Mouse (Mus musculus) granulocyte monocyte progenitor cell, adult 5-6 weeks (primary cell): ENCODE data around the gene Mllt6. TPM values are rescaled to one million over a fixed set of nuclear protein-coding genes. Genes with fewer than 3 reads are reported as not detected.
"Not testable (repeated sequence)": the region's sequence is repeated elsewhere in the genome, so short reads cannot be mapped to it uniquely, and the experiment has no call there.

Source experiments
- ATAC-seq: replicated peaks from 2 replicates; pipeline ENCODE4 v1.8.0; 2016; ENCODE audit warnings: mild to moderate bottlenecking, moderate TSS enrichment, inconsistent platforms; ENCODE audit not compliant: poor library complexity, severe bottlenecking
- total RNA-seq, 2 experiments: library from RNA; stranded (forward) in 1 of 2; stranded (reverse) in 1 of 2; fragments of 200-712, 200-1000 nt in 1 of 2; fragments of >200 nt in 1 of 2; fragmentation: Nextera tagmentation in 1 of 2; gene quantifications; 2 replicates each; pipeline ENCODE4 v1.2.3; 2014 to 2017

Mllt6 gene
- 5.7 and 8.5 TPM in 2 replicates for total RNA-seq (2014; fragmentation: Nextera tagmentation)
- 4.9 and 6.5 TPM in 2 replicates for total RNA-seq (2017)

- ATAC-seq: no peak; the same call in 1 of the 2 replicates
Observed at GRCm38 (mm10) chr11:97662893-97663527, at the start of gene Mllt6. Mllt6 (plus strand) TSS chr11:97663414.

DNA sequence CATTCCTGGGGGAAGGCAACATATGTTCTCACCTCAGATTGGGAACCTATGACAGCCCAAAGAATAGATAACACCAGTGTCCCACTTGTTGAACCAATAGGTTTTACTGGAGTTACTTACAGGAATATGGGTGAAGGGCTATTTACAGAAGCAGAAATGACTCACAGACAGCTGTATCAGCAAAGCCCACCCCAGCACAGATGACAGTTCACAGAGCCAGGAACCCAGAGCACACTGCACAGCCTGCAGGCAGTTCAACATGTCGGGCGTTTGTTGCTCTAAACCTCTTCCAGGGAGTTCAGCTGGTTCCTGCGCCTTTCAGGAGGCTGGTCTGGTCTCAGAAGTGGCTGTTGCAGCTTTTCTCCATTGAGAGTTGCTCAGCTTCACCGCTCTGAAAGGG, 47.9 kb upstream of the Mllt6 start:
- ATAC-seq: no peak

- no peak for ATAC-seq
Observed at GRCm38 (mm10) chr11:97618368-97618767, 44.8 kb upstream of the Mllt6 start.

DNA sequence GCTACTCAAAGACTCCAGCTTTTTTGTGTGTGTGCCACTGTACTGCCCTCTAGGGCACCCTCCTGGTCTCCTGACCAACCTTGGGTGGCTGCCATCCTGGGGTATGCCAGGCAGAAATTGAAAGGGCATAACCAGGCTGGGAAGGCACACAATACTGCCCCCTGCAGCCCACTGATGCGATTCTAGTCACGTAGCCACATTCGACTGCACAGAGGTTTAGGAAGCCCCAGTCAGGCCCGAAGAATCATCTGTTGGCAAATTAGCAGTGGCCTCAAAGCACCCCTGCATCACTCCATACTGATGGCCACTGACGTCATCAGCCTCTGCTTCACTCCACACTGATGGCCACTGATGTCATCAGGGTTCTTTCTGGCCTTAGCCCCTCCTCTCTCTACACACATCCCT, 43.8 kb upstream of the Mllt6 start:
- ATAC-seq: peak; percentile 48; the same call in 1 of the 2 replicates

- peak; percentile 73 for ATAC-seq
Observed at GRCm38 (mm10) chr11:97622440-97622839, 40.8 kb upstream of the Mllt6 start.

DNA sequence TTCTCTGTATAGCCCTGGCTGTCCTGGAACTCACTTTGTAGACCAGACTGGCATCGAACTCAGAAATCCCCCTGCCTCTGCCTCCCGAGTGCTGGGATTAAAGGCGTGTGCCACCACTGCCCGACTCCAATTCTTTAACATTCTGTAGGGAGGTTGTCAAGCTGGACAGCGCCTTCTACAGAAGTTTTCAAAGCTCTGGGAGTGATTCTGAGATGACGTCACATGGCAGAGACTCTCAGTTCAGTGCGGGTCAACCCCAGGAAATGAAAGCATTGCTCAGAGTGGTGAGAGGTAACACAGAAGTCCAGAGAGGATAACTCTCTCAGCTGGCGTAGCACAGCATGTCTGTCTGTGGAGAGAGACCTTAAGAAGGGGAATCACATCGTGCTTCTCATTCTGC, 40.0 kb upstream of the Mllt6 start:
- ATAC-seq: no peak

GRCm38 (mm10) chr11:97625551-97625950, 37.7 kb upstream of the Mllt6 start:
- ATAC-seq: no peak

- no peak for ATAC-seq
Observed at GRCm38 (mm10) chr11:97626431-97626830, 36.8 kb upstream of the Mllt6 start.

DNA sequence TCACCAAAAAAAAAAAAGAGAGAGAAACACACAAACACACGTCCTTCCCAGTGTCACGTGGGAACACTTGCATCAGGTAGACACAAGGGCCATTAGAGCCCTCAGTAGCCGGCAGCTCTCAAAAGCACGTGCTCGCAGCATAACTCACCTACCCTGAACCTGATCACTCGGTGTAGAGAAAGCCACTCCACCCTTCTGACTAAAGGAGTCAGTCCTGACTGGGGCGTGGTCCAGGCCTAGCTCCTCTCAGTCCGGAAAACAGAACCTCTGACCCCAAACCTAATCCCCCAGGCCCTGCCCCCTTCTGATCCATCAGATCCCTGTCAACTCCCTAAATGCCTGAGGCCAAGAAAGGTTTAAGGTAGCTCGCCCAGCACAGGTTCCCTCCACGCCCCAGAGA, 36.4 kb upstream of the Mllt6 start:
- no peak for ATAC-seq

DNA sequence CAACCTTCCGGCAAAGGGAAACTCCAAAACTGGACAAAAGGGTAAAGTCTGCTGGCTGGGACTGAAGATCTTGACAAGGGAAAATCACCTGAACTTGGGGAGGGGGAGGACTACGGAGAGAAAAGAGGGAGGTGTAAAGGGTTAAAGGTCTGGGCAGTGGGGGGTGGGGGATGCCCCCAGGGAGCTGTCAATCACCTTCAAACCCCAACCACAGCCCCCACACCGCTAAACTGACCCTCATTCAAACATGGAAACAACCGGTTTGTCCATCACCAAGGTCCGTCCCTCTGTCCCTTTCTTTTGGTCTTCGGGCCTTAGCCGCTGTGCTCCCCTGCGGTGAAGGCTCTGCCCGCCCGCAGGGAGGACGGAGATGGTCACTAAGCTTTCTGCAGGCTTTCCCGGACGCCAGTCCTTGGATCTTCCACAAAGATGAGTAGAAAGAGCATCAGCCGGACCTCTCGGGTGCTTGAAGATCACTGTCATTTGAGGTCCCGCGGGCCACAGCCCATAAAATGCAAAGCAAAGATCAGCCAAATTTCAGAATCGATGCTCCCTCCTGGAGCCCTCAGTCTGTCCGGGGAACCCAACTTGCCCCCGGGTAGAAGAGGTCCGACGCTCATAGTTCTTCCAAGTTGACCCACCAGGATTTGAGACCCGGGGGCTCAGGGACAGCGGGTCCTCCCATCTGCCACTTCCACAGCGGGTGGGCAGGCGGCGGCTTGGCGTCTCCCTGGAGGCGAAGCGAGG, 35.5 kb upstream of the Mllt6 start:
- no peak for ATAC-seq

- no peak for ATAC-seq
Observed at GRCm38 (mm10) chr11:97628303-97628567, 35.0 kb upstream of the Mllt6 start.

DNA sequence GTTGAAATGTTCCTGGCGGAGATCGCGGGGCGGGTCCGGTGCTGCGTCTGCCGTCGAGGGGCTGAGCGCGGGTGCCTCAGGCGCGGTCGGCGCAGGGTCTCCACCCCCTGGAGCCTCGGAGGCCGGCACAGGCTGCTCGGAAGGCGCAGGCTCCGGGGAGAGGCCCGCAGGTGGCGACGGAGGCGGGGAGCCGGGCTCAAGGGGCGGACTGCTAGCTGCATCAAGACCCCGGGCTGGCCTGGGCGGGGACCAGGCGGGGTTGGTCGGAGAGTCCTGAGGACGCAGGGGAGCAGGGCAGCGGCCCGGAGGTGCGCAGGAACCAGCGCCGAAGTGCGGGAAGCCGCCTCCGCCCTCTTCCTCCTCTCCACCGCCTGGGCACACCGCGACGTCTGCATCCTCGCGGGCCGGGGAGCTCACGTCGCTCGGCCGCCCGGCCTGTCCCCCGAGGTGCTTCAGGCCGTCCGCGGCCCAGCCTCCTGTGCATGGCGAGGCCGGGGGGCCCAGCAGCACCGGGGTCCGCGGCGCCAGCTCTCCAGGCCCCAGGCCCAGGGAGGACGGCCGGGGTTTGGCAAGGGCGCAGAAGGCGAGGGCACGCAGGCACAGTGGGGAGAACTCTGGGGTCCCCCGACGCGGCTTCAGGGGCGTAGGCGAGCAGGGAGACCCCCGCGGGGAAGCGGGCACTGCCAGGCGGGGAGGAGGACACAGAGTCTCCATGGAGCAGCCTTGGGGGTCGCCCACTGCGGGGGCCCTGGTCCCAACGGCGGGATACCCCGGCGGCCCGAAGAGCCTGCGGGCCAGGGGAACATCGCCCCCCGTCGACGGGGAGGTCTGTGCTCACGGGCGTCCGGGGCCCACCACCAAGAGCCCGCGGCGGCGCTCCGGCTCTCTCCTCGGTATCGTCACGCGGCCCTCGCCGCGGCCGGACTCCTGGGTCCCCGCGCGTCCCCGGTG, 34.4 kb upstream of the Mllt6 start:
- 0 out of 2 replicates have a peak, but pooled peaks have one; percentile 2 for ATAC-seq

- ATAC-seq: peak; percentile 92
Observed at GRCm38 (mm10) chr11:97629576-97629975, 33.6 kb upstream of the Mllt6 start, which contains the start of gene Epop. Epop (minus strand) TSS chr11:97629702.

DNA sequence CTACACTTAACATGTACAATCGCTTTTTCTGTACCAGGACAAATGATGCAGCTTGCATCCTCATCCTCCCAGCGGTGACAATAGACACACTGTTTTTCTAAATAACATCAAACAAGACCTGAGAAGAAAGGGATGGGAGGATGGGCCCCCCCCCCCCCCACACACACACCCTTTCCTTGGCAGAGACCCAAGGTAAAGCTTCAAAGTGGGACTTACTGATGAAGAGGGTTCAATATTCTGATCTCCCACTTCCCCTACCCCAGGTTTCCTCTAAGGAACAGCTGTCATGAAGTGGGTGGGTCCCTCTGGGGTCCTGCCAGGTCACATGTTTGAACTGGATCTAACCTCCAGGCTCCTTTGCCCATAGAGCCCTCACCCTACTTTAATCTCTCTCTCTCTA, 32.2 kb upstream of the Mllt6 start:
- ATAC-seq: no peak

DNA sequence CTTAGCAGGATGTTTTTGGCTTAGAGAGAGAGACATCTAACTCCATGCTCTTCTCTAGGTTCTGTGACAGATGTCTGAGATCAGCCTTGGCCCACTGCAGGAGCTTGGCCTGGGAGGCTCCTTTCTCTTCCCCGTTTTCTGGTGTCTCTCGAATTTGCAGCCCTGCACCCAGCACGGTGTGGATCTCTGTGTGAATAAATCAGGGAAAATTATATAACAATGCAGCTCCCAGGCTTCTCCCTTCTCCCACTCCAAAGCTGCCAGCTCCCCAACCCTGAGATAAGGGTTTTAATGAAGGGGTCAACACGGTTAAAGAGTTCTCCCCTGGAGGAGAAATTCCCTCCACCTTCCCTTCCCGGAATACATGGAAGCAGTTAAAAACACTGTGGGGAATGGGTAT, 31.7 kb upstream of the Mllt6 start:
- no peak for ATAC-seq

DNA sequence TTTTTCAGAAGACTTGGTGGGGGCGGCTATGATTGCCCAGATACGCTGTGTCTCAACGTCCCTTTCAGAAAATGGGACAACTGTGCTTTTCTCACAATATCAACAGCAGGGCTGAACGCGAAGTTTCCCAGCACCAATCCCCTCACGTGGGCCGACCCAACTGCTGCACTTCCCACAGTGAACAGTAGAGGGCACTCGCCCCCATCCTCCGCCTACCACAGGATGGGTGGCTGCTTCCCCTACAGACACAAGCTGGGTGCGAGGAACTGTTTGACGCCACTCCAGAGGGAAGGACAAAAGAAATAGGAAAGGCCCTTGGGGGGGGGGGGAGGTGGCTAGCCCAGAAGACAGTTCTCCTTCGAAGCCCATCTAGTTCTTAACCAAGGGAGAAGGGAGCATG, 31.3 kb upstream of the Mllt6 start:
- peak; percentile 77 for ATAC-seq

- ATAC-seq: not testable (repeated sequence)
Observed at GRCm38 (mm10) chr11:97632440-97632839, 30.8 kb upstream of the Mllt6 start.

- ATAC-seq: no peak
Observed at GRCm38 (mm10) chr11:97635468-97636019, 27.7 kb upstream of the Mllt6 start.

GRCm38 (mm10) chr11:97641668-97642067, 21.5 kb upstream of the Mllt6 start:
- ATAC-seq: peak; percentile 98

DNA sequence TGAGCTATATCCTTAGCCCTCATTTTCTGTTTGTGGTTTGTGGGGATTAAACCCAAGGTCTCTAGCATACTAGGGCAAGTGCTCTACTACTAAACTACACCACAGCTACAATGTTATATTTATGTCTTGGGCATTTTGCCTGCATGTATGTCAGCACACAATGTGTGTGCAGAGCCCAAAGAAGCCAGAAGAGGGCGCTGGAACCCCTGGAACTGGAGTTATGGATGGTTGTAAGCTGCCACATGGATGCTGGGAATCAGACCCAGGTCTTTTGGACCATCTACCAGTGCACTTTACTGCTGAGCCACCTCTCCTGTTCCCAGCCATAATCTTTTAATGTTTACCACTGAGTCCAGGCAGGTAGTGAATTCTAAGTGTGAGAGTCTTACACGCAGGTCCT, 20.5 kb upstream of the Mllt6 start:
- no peak for ATAC-seq
